Mouse (Mus musculus) midbrain, embryonic 11.5 days (tissue): ENCODE data around the gene Cpm. TPM values are rescaled to one million over a fixed set of nuclear protein-coding genes. Genes with fewer than 3 reads are reported as not detected.
A peak's percentile ranks its signal among the peaks of the same experiment; 100 is the strongest.
"Not testable (repeated sequence)": the region's sequence is repeated elsewhere in the genome, so short reads cannot be mapped to it uniquely, and the experiment has no call there.

Experiments used
- ATAC-seq: fragments of 200-750 bp; cut with Nextera tagmentation; 2 replicates; pipeline ENCODE4 v1.8.0; 2017; ENCODE audit warnings: moderate TSS enrichment, moderate library complexity; ENCODE audit not compliant: low FRiP score
- DNase-seq: peaks from one replicate; pipeline ENCODE4 v3.0.0; 2015; ENCODE audit warnings: low spot score; ENCODE audit errors: missing footprints
- H3K27ac ChIP-seq: fragments of 300-500 bp; sonication (generic); 2 replicates; pipeline ENCODE4 v1.5.1; 2014; ENCODE audit warnings: low read depth, low read length
- H3K27me3 ChIP-seq: fragments of 300-500 bp; sonication (generic); 2 replicates; pipeline ENCODE4 v1.6.1; 2014; ENCODE audit warnings: mild to moderate bottlenecking, low read length, moderate library complexity, mixed read lengths; ENCODE audit not compliant: control insufficient read depth, insufficient read depth
- H3K36me3 ChIP-seq: fragments of 300-500 bp; sonication (generic); 2 replicates; pipeline ENCODE4 v1.6.1; 2014; ENCODE audit warnings: mild to moderate bottlenecking, low read length, moderate library complexity, mixed read lengths; ENCODE audit not compliant: control insufficient read depth, insufficient read depth
- H3K4me1 ChIP-seq: fragments of 300-500 bp; sonication (generic); 2 replicates; pipeline ENCODE4 v1.6.1; 2014; ENCODE audit warnings: low read length; ENCODE audit not compliant: control insufficient read depth, insufficient read depth
- H3K4me2 ChIP-seq: fragments of 300-500 bp; sonication (generic); 2 replicates; pipeline ENCODE4 v1.6.1; 2014; ENCODE audit warnings: mild to moderate bottlenecking, moderate library complexity
- H3K4me3 ChIP-seq: fragments of 300-500 bp; sonication (generic); 2 replicates; pipeline ENCODE4 v1.5.1; 2014; ENCODE audit warnings: low read depth, low read length
- H3K9ac ChIP-seq: fragments of 300-500 bp; sonication (generic); 2 replicates; pipeline ENCODE4 v1.6.1; 2014; ENCODE audit warnings: low read length
- H3K9me3 ChIP-seq: fragments of 300-500 bp; sonication (generic); 2 replicates; pipeline ENCODE4 v1.6.1; 2016; ENCODE audit warnings: low read length; ENCODE audit not compliant: control insufficient read depth
- WGBS: fragments of 180-500 bp; shearing (Covaris S2); extraction: QIAGEN DNeasy Blood & Tissue Kit; methylation state at CpG from one replicate; pipeline ENCODE4 v1.1.7; 2014; 5-methylcytosine and 5-hydroxymethylcytosine counted together
- polyA plus RNA-seq: library from polyadenylated mRNA; unstranded; fragments of >200 nt; fragmentation: Nextera tagmentation; extraction: Ambion mirVana; gene quantifications from 2 replicates; pipeline ENCODE4 v1.2.1, GENCODE M21; 2014

Cpm gene
- polyA plus RNA-seq, 1 experiment from 2014 or later = 6.2 TPM

- Histone ChIP-seq H3K4me1 (no peaks in the 10 kb centered on the region), H3K4me2 (no peak overlapping the region)
- 73% methylated on average over 2 of the region's 2 CpGs for WGBS
These were observed 43.5 kb upstream of the Cpm start for GRCm38 (mm10) chr10:117585600-117586299.

GRCm38 (mm10) chr10:117586859-117587258 is 42.4 kb upstream of the Cpm start:
- Histone ChIP-seq H3K4me3 (no peak overlapping the region), H3K4me1 (no peaks in the 10 kb centered on the region), H3K9ac (no peak overlapping the region), H3K36me3 (no peaks in the 10 kb centered on the region), H3K9me3 (no peaks in the 10 kb centered on the region), H3K27ac (no peak overlapping the region), H3K4me2 (no peak overlapping the region), H3K27me3 (no peaks in the 10 kb centered on the region)
- DNase-seq (no peak), ATAC-seq (no peak)
- 55% methylated on average over 11 of the region's 11 CpGs for WGBS

More at GRCm38 (mm10) chr10:117585600-117586299, 43.5 kb upstream of the Cpm start:
- Histone ChIP-seq H3K27me3 (no peaks in the 10 kb centered on the region), H3K36me3 (no peaks in the 10 kb centered on the region), H3K9me3 (no peaks in the 10 kb centered on the region), H3K27ac (no peak overlapping the region), H3K9ac (no peak overlapping the region), H3K4me3 (no peak overlapping the region)
- DNase-seq = no peak
- ATAC-seq = no peak

- no peaks in the 10 kb centered on the region for H3K36me3 ChIP-seq
- no peaks in the 10 kb centered on the region for H3K27me3 ChIP-seq
- no peaks in the 10 kb centered on the region for H3K9me3 ChIP-seq
- H3K4me3 ChIP-seq = no peak overlapping the region
- no peak for DNase-seq
- no peak overlapping the region for H3K4me2 ChIP-seq
- no peak overlapping the region for H3K27ac ChIP-seq
- 86% methylated on average over 10 of the region's 10 CpGs for WGBS
- no peak for ATAC-seq
- H3K4me1 ChIP-seq = no peaks in the 10 kb centered on the region
- H3K9ac ChIP-seq = no peak overlapping the region
These were observed 42.0 kb upstream of the Cpm start for GRCm38 (mm10) chr10:117587335-117587734.

- not testable (repeated sequence) for H3K4me3 ChIP-seq, H3K36me3 ChIP-seq, ATAC-seq, H3K4me2 ChIP-seq, DNase-seq, H3K9ac ChIP-seq, H3K9me3 ChIP-seq, H3K27ac ChIP-seq, H3K27me3 ChIP-seq, H3K4me1 ChIP-seq
- 90% methylated on average over 11 of the region's 11 CpGs for WGBS
These were observed 40.7 kb upstream of the Cpm start for GRCm38 (mm10) chr10:117588416-117589143.

GRCm38 (mm10) chr10:117589144-117589940 is 40.0 kb upstream of the Cpm start:
- Histone ChIP-seq H3K9ac (no peak overlapping the region), H3K4me1 (no peaks in the 10 kb centered on the region), H3K36me3 (no peaks in the 10 kb centered on the region), H3K27me3 (no peaks in the 10 kb centered on the region), H3K4me2 (no peak overlapping the region), H3K9me3 (no peaks in the 10 kb centered on the region), H3K4me3 (no peak overlapping the region), H3K27ac (no peak overlapping the region)
- 90% methylated on average over 8 of the region's 8 CpGs for WGBS
- no peak for ATAC-seq
- no peak for DNase-seq

GRCm38 (mm10) chr10:117590331-117591301 is 38.7 kb upstream of the Cpm start:
- no peaks in the 10 kb centered on the region for H3K9me3 ChIP-seq
- H3K36me3 ChIP-seq = no peaks in the 10 kb centered on the region
- H3K27ac ChIP-seq = no peak overlapping the region
- H3K4me2 ChIP-seq = no peak overlapping the region
- WGBS = 80% methylated on average over 13 of the region's 13 CpGs
- H3K4me3 ChIP-seq = no peak overlapping the region
- ATAC-seq (no peak), DNase-seq (no peak)
- no peak overlapping the region for H3K9ac ChIP-seq
- H3K27me3 ChIP-seq = no peaks in the 10 kb centered on the region
- no peaks in the 10 kb centered on the region for H3K4me1 ChIP-seq

- no peak for ATAC-seq
- H3K9me3 ChIP-seq = no peaks in the 10 kb centered on the region
- H3K4me3 ChIP-seq = no peak overlapping the region
- DNase-seq = no peak
- H3K36me3 ChIP-seq = no peaks in the 10 kb centered on the region
- H3K9ac ChIP-seq = no peak overlapping the region
- no peak overlapping the region for H3K27ac ChIP-seq
- WGBS = 71% methylated on average over 9 of the region's 9 CpGs
- H3K27me3 ChIP-seq = no peaks in the 10 kb centered on the region
- H3K4me2 ChIP-seq = no peak overlapping the region
- no peaks in the 10 kb centered on the region for H3K4me1 ChIP-seq
These were observed 37.5 kb upstream of the Cpm start for GRCm38 (mm10) chr10:117591766-117592165.

GRCm38 (mm10) chr10:117592306-117593040 is 36.8 kb upstream of the Cpm start:
- Histone ChIP-seq H3K36me3 (no peaks in the 10 kb centered on the region), H3K4me1 (no peaks in the 10 kb centered on the region), H3K9ac (no peak overlapping the region), H3K9me3 (no peaks in the 10 kb centered on the region), H3K27ac (no peak overlapping the region), H3K4me2 (no peak overlapping the region), H3K27me3 (no peaks in the 10 kb centered on the region), H3K4me3 (no peak overlapping the region)
- ATAC-seq (no peak), DNase-seq (peak; percentile 54)
- 84% methylated on average over 7 of the region's 7 CpGs for WGBS
